Mouse (Mus musculus) layer of hippocampus, adult 8-10 months (tissue): ENCODE measurements around the gene Ntan1. TPM values are rescaled to one million over a fixed set of nuclear protein-coding genes. Genes with fewer than 3 reads are reported as not detected.
"Not testable (repeated sequence)": the region's sequence is repeated elsewhere in the genome, so short reads cannot be mapped to it uniquely, and the experiment has no call there.

Experiments
- DNase-seq, 2 experiments: peaks; one replicate each; pipeline ENCODE4 v3.0.0; 2022; ENCODE audit warnings: low spot score in 2 of 2
- total RNA-seq, 4 experiments: library from RNA; stranded (reverse); gene quantifications; 2 replicates each; pipeline ENCODE4 v1.2.4; 2022

The Ntan1 gene
- total RNA-seq, result 10 to 100 TPM; 90.5 to 94.1 (median 92.2) TPM

DNA sequence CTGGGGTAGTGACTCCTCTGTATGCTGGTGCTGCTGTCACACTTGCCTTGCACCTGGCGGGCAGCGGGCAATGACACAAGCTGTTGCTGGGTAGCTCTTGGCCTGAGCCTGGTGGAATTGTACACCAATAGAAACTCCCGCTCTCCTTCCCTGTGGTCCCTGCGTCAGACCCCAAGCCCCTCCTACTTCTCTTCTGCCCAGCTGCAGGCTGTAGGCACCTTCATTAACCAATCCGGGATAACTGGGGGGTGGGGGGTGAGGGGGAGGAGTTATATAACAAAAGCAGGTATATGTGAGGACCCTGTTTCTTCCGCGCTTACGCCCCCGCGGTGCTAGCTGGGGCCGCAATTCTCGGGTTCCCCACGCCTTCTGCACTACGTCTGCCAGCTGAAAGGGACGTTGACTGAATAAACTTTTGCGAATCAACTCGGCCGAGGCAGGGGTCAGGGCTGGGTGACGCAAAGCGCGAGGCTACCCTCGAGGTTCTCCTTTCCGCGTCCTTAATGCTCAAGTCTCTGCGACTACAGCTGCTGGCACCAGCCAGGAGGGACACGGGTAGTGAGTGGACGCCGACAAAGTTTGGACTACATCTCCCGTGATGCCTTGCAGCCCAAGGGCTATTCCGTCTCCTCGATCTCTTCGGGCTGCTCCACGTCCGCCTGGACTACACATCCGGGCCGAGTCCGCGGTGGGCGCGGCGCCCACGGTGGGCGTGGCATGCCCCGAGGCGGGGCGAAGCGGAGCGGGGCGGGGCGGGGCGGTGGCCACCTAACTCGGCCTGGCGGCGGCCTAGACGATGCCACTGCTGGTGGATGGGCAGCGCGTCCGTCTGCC lies at the start of gene Ntan1:
Ntan1 (plus strand) TSS at position 286 of the 834 bp plus-strand sequence.
- peak; percentile 93 to 95 for DNase-seq

DNA sequence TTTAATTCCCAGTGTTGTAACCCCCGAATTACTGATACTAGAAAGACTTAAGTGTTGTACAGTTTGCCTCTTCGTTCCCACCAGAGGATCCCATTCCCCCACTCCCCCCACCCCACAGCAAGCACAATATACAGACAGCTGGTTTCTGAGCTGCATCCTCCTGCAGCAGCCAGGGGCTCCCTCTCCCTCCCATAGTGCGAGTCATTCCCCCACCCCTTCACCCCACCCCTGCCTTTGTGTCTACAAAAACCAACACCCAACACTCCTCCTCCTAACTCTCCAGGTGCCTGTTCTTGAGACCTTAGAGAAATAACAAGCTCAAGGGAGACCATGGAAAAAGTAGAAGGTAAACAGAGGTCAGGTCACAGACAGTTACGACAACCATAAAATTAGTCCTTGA lies 47.0 kb upstream of the Ntan1 start:
- DNase-seq, result not testable (repeated sequence)

DNA sequence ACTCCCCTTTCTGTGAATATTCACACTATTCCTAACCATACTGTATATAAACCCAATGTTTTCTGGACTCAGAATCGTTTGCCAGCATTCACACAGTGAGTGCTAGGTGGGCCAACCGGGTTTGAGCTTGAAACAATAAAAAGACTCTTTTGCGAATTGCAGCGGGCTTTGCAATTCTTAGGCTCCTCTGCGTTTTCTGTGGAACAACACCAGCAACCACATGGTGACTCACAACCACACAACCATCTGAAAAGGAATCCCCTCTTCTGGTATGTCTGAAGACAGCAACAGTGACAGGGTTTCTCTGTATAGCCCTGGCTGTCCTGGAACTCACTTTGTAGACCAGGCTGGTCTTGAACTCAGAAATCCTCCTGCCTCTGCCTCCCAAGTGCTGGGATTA lies 46.6 kb upstream of the Ntan1 start:
- DNase-seq, result not testable (repeated sequence)

DNA sequence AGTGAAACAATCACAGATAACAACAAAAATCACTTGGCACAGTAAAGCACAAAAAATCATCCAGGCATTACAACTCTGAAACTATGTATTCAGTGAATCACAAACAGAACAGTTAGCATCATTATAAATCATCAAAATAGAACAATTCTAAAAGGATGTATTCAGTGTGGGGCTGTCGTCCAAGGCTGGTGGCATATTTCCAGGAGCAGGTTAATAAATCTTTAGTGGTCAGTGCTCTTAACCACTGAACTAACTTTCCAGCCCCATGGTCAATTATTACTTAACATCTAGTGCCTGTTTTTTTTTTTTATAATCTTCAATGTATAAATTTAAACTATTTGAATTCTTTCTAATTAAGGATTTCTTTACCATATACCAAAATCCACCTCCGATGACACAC lies 44.6 kb upstream of the Ntan1 start:
- DNase-seq, result not testable (repeated sequence)

DNA sequence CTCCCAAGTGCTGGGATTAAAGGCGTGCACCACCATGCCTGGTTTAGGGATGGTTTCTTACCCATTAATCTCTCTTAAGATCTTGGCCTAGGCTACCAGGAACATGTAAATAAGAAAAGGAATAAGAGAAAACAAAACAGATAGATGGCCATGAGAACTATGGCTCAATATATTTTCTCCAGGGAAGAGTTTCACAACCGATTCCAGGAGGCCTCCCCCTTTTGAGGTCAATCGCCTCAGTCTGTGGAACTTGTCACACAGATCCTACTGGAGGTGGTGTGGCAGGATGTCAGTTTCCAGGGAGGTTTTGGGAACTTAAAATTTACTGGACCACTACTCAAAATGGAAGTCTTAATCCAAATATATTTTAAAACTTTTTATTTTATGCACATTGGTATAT lies 44.0 kb upstream of the Ntan1 start:
- not testable (repeated sequence) for DNase-seq

DNA sequence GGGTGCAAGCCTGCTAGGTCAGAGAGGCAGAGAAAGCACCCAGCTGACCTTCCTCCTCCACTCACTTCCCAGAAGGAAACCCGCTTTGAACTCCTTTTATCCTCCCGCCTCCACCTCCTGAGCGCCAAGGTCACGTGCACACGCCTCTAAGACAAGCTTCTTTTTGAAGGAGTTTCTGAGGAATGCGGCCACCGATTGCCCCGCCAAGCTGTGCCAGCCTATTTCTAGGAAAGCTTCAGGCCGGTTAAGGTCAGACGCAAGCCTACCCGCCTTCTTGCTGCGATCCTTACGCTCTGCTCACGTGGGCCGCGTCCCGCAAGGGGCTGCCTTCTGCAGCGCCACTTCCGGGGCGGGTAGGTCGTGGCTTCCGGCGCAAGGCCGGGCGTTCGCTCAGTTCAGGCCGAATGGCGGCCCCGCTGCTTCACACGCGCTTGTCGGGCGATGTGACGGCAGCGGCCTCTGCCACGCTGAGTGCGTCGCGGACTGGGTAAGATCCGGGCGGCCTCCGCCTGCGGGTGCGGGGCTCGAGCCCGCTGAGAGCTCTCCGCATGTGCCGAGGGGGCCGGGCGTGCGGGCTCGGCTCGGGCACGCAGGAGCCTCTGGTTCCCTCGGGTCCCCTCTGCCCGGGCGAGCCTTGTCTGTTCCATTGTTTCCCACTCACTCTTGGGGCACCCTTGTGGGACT lies 38.1 kb upstream of the Ntan1 start, which contains the start of gene Rrn3:
Rrn3 (plus strand) TSS at position 356 of the 684 bp plus-strand sequence.
- peak; percentile 84 to 89 for DNase-seq

DNA sequence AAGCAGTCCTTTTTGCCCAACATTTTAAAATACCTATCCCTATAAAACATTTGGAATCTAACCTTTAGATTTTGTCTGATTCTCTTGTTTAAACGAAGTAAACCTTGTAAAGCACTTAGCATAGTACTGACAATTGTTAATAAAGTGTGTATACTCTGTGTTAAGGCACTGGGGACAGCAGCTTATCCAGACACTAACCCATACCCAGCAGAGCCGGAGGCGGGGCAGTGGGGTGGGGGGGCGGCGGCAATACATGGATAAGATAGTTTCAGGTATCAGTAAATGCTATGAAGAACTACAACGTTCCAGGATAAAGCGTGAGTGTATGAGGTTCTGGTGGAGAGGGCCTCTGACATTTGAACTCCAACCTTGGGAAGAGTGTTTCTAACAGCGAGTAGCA lies 37.4 kb upstream of the Ntan1 start:
- DNase-seq, result no peak

DNA sequence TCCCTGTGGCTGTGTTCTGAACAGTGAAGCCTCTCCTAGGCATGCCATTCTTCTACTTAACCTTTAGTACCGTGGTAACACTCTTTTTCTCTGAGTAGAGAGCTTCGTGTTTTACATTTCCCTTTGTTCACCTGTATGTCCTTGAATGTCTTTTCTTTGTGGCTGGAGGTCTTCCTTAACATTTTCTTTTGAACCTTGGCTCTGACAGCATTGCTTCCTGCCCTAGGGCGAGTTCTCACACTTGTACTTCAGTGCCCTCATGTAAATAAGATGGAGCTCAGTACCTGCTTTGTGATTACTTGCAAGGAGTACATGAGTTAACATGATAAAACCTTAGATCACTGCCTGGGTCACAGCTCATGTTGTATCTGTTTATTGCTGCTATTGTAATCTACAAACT lies 32.7 kb upstream of the Ntan1 start:
- DNase-seq, result no peak

DNA sequence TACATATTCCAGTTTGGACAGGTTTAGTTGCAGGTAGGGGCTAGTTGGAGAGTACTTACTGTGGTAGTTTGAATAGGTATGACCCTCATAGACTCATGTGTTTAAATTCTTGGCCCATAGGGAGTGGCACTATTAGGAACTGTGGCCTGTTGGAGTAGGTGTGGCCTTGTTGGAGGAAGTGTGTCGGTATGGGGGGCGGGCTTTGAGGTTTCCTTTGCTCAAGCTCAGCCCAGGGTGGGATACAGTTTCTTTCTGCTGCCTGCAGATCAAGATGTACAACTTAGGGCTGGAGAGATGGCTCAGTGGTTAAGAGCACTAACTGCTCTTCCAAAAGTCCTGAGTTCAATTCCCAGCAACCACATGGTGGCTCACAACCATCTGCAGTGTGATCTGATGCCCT lies 25.2 kb upstream of the Ntan1 start:
- not testable (repeated sequence) for DNase-seq

DNA sequence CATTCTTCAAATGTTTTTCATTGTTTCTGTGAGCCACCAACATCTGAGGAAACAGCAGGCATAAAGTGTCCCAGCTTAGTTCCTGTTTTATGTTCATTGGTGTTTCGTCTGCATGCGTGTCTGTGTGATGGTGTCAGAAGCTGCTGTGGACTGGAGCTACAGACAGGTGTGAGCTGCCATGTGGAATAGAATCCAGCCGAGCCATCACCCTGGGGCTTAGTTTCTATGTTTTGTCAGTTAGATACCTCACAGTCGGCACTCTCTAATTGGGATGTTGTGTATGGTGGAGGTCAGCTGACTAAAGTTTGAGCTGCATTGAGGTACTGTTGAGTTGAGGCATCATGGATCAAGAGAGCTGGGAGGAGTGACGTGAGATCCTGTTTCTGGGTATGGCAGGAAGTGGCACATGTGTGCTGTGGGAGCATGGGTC lies 21.9 kb upstream of the Ntan1 start:
- no peak for DNase-seq

DNA sequence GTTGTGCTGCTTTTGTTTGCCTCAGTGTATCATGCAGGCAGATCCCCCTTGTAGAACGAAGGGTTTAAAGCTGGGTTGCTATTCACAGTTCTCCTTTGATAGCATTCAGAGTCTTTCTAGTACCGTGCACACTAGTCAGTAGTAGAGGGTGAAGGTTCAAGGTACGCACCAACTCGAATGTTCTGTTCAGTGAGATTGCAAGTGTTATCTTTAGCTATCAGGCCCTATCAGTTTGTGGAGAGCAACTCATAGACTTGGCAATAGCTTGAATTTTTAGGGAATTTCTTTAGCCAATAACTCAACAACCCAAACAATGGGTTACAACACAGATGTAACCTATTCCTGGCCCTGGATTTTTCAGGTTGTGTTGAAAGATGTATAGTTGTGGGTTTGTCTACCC lies 17.4 kb upstream of the Ntan1 start:
- DNase-seq, result no peak

DNA sequence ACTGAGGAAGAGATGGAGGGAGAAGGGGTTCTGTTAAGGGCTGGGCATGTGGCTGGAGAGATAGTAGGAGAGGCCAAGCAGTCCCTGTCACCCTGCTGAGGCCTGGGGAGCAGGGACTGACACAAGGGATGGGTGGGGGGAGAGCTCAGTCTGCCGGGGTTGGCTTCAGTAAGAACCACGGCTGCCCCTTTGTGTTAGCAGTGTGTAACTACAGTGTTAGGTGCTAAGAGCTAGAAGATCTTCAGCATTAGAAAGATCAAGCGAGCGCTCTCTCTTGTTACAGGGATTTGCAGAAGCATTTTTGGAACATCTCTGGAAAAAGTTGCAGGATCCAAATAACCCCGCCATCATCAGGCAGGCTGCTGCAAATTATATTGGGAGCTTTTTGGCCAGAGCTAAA lies 14.0 kb upstream of the Ntan1 start:
- DNase-seq, result no peak

DNA sequence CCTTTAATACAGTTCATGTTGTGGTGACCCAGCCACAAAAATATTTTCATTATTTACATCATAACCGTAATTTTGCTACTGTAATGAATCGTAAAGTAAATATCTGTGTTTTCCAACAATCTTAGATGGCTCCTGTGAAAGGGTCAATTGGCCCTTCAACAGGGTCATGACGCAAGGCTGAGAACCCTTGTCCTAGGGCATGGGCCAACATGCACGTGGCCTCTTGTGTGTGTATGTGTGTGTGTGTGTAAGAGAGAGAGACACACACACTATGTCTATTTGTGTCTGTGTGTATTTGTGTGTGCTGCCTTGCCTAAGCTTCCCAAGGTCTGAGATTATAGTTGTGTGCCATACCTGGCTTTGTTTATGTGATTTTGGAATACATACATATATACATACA lies 11.0 kb upstream of the Ntan1 start:
- no peak for DNase-seq

DNA sequence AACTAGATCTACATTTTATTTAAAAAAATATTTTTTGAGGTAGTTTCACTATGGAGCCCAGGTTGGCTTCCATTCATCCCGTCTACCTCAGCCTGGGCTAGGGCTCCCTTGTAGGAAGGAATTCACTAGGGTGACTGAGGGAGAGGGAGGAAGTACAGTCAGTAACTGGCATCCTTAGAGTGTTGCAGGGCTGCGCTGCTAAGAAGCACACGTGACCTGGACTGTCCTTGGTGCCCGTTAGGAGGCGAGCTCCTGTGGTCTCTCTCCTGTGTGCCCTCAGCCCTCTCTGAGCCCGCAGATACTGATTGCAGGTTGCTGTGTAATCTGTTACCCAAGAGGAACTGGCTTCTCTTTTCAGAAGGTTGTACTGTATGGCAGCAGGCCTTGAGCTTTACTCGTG lies 10.2 kb upstream of the Ntan1 start:
- no peak for DNase-seq

DNA sequence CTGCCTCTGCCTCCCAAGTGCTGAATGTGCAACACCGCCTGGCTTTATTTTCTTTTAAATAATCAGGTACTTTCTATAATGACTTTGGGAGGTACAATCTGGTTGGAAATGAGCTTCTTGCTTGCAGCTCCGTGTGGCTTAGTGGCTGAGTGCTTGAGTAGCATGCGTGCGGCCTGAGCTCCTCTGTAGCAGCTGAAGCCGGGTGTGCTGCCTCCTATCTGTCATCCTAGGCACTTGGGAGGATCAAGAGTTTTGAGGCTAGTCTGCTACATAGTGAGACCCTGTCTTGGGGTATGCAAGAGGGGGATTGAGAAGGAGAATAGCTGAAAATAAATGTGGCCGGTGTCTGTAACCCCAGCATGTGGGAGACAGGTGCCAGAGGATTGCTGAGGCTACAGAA lies 6.5 kb upstream of the Ntan1 start:
- DNase-seq, result no peak

DNA sequence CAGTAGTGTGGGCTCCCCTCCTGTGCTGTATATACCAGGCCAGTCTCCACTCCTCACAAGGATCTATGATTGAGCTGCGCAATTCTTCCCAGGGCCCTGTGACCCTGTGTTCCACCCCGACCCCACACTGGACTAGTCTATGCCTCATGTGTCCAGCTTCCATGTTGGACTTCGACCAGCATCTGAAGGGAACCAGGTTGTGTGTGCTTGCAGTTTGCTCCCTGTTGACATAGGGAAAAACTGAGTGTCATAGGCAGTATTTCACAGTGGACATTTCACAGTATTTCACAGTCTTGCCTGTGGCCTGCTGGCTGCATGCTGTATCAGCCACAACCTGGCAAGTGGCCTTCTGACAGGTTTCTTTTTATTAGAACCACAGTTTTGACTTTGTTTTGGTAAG lies 5.4 kb upstream of the Ntan1 start:
- DNase-seq, result no peak

DNA sequence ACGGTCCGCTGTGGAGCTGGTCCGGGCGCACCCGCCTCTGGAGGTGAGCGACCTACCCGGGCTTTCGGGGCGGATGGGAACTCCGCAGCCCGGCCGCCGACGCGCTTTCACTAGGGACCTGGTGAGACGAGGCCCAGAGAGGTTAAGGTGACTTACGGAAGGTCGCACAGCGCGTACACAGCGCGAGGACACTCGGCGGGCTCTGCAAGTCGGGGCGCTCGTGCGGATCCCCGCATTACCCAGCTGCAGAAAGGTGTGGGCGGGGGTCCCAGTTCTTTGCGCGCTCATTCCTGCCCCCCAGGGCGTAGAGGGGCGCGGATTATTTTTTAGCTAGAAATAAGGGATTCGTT lies 724 bp downstream of the Ntan1 start:
- no peak for DNase-seq

DNA sequence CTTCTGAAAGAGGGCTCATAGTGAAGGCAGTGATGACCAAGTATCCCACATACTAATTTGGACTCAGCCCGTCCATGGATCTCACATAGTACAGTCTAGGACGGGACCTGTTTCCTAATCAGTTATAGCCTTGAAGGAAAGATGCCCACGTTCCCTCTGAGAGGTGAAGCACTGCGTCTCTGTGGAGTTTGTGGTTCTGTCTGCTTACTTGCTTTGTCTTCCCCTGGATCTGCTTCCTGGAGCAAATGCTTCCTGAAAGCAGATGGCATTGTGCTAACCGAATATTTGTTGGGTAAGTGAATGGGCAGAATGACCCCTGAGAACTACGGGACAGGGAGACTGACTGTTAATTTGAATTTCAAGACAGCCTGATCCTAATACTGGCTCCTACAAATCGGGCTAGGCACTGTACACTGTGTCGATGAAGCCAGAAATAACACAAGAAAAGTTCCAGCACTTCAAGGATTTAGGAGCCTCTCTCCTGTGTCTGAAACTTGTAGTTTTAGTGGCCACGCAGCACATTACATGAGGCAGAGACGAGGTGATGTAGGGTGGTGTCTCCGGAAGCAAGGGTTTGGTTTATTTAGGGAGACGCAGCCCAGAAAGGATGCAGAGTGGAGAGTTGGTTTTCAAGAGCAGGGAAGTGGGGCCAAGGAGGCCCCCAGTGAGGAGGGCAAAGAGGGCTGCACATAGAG lies 1.3 kb downstream of the Ntan1 start:
- DNase-seq, result no peak

DNA sequence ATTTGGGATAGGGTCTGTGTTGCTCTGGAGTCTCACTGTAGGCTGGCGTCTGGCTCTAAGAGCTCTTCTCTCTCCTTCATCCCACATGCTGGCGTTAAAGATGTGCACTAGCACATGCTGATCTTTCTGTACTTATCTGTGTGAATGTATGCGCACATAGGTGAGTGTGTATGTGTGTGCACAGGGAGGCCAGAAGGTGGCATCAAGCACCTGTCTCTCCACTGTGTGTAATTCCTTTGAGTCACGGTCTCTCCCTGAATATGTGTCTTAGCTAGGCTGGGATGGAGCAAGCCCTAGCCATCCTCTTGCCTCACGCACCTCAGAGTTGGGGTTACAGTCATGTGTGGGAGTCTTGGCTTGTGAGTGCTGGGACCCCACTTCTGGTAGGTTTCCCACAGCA lies 2.1 kb downstream of the Ntan1 start:
- DNase-seq, result no peak

DNA sequence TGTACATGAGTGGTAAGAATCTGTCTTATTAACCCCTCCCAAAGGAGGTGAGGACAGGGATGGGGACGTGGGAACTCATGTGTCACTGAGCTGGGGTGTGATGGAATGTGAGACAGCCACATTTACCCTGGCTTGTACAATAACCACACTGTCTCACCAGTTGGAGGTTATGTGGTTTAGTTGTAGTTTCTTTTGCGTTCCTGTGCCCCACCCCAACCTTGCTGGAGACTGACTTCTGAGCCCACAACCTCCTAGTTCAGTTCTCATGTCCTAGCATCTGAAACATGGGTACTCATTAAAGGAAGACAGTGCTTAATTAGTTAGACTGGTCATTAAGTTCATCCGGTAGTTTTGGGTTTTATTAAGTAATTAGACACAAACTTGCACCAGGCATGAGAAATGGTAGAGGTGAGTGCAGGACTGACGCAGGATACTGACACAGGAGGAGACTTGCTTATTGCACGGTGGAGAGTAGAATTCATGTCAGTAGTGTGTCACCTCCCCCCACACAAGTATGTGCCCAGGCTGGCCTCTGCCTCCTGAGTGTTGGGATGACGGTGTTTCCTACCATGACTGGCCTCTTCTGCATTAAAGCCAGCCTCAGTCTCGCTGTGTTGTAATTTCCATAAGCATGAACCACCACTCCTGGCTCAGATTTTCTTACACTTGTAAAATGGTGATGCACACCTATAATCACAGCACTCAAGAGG lies 7.3 kb downstream of the Ntan1 start:
- DNase-seq, result no peak

DNA sequence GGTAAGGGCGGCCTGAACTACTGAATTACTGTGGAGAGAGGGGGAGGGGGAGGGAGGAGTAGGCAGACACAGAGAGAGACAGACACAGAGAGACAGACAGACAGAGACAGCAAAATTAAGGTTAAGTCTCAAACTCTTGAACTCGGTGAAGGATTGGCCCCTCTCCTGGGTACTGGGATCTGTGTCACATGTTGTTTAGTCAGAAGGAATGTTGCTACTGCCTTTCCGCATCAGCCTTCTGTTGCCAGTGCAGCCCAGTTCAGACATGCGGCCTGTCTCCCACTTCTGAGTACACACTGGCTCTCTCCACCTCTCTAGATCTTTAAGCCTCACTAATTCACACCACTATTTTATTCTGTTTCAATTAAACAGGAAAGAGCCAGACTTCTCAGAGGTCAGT lies 7.9 kb downstream of the Ntan1 start:
- no peak for DNase-seq

DNA sequence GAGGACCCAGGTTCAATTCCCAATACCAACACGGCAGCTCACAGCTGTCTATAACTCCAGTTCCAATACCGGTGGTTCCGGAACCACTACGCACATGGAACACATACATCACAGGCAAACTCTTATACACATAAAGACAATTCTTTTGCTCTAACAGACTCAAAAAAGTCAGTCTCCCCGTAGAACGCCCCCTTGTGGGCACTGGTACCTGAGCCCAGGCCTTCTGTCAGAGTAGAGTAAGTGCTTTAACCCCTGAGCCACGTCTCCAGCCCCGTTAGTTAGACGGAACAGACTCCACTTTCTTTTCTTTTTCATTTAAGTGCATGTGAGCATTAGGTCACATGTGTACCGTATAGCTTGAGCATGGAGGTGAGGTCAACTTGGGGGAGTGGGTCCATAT lies 11.8 kb downstream of the Ntan1 start:
- DNase-seq, result no peak
